Mouse (Mus musculus): ENCODE data around the gene Syt2.

Syt2 gene

GRCm38 (mm10) chr1:134741946-134742661, 95.6 kb downstream of the Syt2 start:
- no peak for DNase-seq (ENCODE audit: low spot score in 2 of 2)

GRCm38 (mm10) chr1:134745648-134746047, 99.2 kb downstream of the Syt2 start:
- no peak for DNase-seq (ENCODE audit: low spot score in 2 of 2)

- no peak for DNase-seq (ENCODE audit: low spot score in 2 of 2)
These were observed 101.0 kb downstream of the Syt2 start for GRCm38 (mm10) chr1:134747236-134748174.

- DNase-seq (ENCODE audit: low spot score in 2 of 2): peak; percentile 58 to 72
These were observed 103.4 kb downstream of the Syt2 start for GRCm38 (mm10) chr1:134749889-134750288.

DNA sequence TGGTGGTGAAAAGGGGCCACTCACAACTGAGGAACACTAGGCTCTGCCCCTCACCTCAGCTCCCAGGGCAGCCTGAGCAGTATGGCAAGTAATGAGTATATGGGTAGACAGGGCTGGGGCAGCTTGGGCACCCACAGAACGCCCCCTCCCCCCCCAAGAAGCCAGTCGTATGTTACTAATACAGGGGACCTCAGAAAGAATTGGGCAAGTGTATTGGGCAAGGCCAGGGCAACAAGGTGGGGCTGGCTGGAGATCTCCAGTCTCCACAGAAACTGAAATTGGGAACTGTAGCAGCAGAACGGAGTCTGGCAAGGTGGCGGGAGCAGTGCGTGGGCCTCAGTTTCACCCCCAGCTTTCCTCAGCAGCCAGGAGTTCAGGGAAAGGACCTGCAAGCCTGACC, 106.0 kb downstream of the Syt2 start:
- no peak for DNase-seq (ENCODE audit: low spot score in 2 of 2)

DNA sequence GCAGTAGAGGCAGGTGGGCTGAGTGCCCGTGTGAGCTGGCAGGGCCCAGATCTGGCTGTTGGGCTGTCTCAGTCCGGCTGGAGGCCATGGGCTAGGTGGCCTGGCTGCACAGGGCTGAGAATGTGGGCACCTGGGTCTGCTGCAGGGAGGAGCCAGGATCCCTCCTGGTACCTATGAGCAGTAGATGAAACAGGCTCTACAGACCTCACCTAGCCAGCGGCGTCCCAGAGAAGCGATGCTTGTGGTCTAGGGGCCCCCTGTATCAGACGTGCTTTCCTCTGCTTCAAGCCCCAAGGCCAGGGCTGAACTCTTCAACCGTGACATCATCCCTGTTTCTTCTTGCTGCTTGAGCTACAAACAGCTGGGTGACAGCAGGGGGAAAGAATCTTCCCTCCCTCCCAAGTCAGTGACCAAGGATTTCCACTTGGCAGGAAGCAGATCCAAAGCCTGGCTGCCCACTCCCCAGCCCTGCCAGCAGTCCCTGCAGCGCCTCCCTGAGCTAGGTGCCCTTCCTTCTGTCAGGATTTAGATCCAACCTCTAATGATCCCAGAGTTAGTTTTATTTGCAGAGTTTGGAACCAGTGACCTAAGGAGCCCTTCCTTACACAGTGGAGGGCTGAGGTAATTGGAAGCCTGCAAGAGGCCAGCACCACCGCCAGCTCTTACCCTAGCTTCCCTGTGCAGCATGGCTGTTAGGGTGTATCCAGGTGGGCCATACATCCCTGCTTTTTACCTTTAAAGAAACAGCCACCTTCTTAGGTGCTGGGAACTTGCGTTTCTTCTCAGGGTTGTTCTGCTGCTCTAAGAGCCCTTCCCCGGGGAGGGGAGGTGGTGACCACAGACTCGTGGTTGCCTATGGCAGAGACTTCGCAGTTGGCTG, 107.5 kb downstream of the Syt2 start:
- peak in 1 of 2 experiments; percentile 52 for DNase-seq (ENCODE audit: low spot score in 2 of 2)

- no peak for DNase-seq (ENCODE audit: low spot score in 2 of 2)
These were observed 108.3 kb downstream of the Syt2 start for GRCm38 (mm10) chr1:134754818-134755217.

- DNase-seq (ENCODE audit: low spot score in 2 of 2): no peak
These were observed 109.2 kb downstream of the Syt2 start for GRCm38 (mm10) chr1:134755548-134756189.

DNA sequence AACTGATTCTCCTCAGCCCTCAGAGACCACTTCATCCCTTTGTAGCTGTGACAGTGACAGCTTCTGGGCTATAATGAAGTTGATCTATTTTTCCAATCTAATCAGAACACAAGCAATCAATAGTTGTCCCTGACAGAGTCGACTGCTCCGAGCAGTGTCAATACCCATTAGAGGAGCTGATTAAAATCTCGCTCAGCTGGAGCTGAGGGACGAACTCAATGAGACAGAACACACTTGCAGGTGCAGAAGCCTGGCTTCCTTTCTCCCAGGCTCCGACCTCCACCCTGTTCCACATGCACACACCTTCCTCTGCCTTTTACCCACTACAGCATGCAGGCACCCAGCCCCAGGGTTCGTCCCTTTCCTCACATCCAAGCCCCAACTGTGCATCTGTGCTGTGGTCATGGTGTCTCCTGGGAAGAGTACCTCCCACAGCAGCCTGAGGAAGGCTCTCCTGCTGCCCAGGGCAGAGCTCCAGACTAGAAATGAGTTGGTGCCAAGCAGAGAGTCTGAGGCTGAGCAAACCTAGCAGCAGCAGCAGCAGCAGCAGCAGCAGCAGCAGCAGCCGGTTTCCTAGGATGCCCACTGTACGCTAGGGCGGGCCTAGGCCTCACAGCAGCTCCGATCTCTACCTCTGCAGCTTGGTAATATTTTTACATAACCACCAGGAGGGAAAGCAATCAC, 109.9 kb downstream of the Syt2 start:
- DNase-seq (ENCODE audit: low spot score in 2 of 2): no peak

DNA sequence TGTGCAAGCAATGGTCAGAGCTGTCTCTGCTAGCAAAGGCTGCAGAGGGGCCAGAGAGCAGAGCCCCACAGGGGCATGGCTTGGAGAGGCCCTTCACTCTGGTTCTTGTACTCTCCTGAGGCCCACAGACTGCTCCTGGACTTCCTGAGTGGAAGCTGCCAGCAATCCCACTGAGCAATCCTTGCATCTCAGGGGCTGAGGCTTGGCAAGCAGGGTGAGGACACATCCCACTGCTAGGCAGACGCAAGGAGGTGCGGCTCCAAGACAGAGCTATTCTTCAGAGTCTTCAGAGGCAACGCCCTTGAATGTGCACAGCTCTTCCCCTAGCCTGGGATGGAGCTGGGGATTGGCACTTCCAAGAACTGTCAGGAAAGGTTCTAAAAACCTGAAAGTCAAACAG, 110.8 kb downstream of the Syt2 start:
- DNase-seq (ENCODE audit: low spot score in 2 of 2): no peak

DNA sequence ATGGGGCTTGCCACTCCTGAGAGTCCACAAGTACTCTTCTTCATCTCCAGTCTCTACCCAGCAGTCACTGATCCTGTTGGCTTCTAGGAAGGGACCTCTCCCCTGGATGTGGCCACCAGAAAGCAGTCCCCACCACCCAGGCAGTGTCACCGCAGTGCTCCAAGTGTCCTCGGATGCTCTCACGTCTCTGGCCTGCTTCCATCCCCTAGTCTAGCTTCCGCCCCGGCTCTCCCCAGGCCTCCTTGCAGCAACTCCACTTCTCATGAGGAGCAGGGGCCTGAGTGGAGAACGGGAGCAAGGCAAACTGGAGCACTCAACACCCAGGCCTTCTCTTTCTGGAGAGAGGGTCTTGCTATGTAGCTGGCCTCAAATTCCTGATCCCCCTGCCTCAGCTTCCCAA, 112.7 kb downstream of the Syt2 start:
- DNase-seq (ENCODE audit: low spot score in 2 of 2): no peak

GRCm38 (mm10) chr1:134760642-134761041, 114.2 kb downstream of the Syt2 start:
- DNase-seq (ENCODE audit: low spot score in 2 of 2): no peak

DNA sequence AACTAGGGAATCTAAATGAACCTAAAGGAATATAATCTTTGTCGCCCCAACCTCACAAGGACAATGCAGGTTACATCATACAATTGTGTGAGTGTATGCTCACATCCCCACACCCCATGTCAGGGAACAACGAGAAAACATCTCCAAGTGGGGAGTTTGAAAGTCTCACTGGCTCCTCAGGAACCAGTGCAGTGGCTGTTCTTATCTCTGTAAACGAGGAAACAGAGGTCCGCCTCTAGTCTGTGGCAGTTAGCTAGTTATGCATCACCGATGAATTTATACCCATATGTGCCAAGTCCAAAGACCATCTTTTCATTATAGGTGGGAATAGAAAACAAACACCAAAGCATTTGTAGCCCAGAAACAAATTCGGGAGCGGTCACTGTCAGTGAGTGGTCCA, 115.1 kb downstream of the Syt2 start:
- DNase-seq (ENCODE audit: low spot score in 2 of 2): no peak

DNA sequence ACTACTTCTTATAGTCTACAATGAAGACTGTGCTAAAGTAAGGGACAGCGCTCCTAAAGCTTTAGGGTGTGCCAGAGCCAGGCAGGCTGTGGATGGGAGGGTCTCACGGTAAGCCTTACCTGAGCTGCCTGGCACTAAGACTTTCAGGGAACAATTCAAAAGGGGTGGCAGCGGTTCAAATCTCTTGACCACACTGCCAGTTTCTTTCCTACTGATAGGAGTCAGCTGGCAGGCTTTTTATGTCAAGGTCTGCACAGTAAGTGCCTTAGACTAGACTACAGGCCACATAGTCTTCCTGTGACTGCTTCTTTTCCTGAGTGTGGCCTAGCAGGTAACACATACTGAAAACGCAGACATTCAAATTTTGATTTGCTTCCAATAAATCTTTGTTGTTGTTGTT, 116.8 kb downstream of the Syt2 start:
- DNase-seq (ENCODE audit: low spot score in 2 of 2): no peak

- DNase-seq (ENCODE audit: low spot score in 2 of 2): no peak
These were observed 117.4 kb downstream of the Syt2 start for GRCm38 (mm10) chr1:134763776-134764438.

DNA sequence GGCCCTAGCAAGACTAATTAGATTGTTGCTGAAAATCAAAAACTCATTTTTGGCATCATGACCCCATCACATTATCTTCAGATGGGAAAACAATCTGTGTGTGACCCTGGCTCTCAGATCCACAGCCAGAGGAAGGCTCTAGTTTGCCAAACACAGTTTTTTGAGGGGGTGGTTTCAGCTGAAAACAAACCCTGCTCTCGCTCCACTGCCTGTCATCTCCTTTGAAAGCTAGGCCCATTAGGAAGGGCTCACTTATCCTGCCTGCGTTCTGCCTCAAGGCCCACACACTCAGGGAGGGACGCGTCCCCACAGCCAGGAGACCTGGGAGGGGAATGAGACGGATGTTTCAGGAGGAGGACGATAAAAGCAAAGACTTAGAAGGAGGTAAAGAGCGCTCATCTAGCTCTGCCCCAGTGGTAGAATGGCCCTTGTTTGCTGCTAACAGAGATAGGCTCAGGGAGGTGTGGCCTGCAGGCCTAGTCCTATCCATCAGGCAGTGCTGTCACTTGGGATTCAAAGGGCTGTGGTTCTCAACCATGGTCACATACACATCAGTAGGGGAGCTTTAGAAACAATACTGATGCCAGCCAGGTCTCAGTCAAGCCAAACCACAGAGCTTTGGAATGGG, 118.5 kb downstream of the Syt2 start:
- DNase-seq (ENCODE audit: low spot score in 2 of 2): no peak

GRCm38 (mm10) chr1:134766448-134766847, 120.0 kb downstream of the Syt2 start:
- no peak for DNase-seq (ENCODE audit: low spot score in 2 of 2)

- no peak for DNase-seq (ENCODE audit: low spot score in 2 of 2)
These were observed 123.8 kb downstream of the Syt2 start for GRCm38 (mm10) chr1:134770312-134770711.

GRCm38 (mm10) chr1:134771353-134771752, 124.9 kb downstream of the Syt2 start:
- DNase-seq (ENCODE audit: low spot score in 2 of 2): peak in 1 of 2 experiments; percentile 62

- DNase-seq (ENCODE audit: low spot score in 2 of 2): no peak
These were observed 125.5 kb downstream of the Syt2 start for GRCm38 (mm10) chr1:134771999-134772398.
